Mouse (Mus musculus) CD4-positive, CD25-positive, alpha-beta regulatory T cell, adult 4 months (primary cell): ENCODE data around the gene Cfap36. TPM values are rescaled to one million over a fixed set of nuclear protein-coding genes. Genes with fewer than 3 reads are reported as not detected.

ENCODE experiments used
- ATAC-seq: one replicate; pipeline ENCODE4 v1.8.0; 2017
- polyA plus RNA-seq, 2 experiments: library from polyadenylated mRNA; unstranded; fragments of 100-300 nt; shearing (Covaris generic); gene quantifications; one replicate each; pipeline ENCODE4 v1.2.1; 2017

Gene Cfap36
- polyA plus RNA-seq, 2 experiments from 2014 or later, result 20.7 to 25.7 TPM

GRCm38 (mm10) chr11:29179319-29179718 is 67.9 kb downstream of the Cfap36 start:
- no peak for ATAC-seq

GRCm38 (mm10) chr11:29173706-29174436 is 73.3 kb downstream of the Cfap36 start:
- no peak for ATAC-seq

- peak; percentile 52 for ATAC-seq
Measured at GRCm38 (mm10) chr11:29173125-29173631, 74.0 kb downstream of the Cfap36 start.

DNA sequence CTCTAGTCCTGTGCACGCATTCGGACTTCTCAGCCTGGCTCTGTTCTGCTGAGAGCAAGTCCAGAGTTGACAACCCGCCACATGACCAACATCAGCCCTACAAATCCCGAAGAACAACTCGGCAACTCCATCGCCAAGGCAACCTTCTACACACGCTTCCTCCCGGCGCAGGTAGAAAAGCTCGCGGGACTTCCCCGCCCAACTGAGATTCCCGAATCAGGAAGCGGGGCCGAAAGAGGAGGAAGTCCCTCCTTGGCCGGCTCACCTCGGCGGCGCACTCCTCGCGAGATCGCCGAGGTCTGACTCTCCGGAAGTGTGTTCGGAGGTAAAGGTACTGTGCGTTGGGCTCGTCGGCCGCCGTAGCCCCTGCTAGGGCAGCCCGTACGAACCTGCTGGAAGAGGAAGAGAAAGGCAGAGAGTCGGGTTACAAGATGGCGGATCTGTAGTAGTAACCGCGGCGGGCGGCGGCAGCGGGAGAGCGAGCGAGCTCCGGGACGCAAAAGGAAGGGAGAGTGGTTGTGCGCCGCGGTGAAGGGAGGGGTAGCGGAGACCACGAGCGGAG is 74.6 kb downstream of the Cfap36 start, which contains the start of gene Ppp4r3b:
Gene Ppp4r3b, plus strand, starts transcription at position 328 of the 562 bp plus-strand sequence.
- peak; percentile 86 for ATAC-seq

GRCm38 (mm10) chr11:29171959-29172391 is 75.2 kb downstream of the Cfap36 start:
- ATAC-seq, result peak; percentile 51

Other genes with a start within 250 kb of the Cfap36 start
- gene Pnpt1, start 116.7 kb downstream of the Cfap36 start, polyA plus RNA-seq, result 10 to 100 TPM; 30.8 to 36.5 TPM
- 100 to 1,000 TPM; 101 to 104 TPM for gene Ppp4r3b, start 74.5 kb downstream of the Cfap36 start, polyA plus RNA-seq
- 1 to 10 TPM; 1.3 to 1.8 TPM for gene Ccdc88a, start 126.2 kb upstream of the Cfap36 start, polyA plus RNA-seq